Mouse (Mus musculus): ENCODE results near the gene Tmem139.

Tmem139 gene

DNA sequence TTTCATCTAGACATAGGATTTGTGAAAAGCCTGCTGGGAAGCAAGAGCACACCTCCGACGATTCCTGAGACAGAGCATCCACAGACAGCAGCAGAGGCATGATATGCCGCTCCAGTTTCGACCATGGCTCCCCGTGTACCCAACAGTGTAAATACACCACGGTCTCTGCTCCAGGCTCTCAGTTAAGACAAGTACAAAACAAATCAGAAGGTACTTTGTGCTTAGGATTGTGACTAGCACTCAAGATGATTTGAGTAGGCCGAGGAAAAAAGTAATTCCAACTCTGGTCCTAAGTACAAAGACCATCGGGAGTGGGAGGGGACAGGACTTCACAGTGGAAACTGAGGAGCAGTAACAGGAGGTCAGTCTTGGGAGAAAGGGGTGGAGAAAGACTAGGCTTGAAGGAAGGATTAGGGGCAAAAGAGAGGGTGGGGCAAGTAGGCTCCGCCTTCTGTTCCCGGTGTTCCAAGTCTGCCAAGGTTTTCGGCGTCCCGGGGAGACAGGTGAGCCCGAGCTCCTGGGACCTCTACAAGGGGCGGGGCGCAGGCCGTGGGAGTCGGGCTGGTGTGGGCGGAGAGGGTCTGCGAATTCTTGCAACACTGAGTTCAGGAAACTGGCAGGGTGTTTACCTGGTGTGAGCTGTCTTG is at the start of gene Tmem139:
Tmem139 (plus strand) TSS at position 447 of the 647 bp plus-strand sequence.
- DNase-seq: no peak

DNA sequence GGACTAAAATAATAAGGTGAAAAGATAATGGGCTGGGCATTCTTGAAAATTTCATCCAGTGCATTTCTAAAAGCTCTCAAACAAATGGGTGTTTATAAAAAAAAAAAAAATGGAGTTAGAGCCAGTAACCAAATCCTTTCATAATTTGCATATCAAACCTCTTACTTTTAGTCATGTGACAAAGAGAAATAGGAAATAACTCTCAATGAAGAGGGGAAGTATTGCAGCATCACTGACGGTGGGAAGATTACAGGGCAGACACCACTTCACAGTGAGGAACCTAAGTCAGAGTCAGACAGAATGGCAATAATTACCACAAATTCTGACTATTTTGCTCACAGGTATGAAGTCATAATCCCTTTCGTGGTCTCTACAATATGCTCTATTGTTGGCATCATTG is 46.7 kb upstream of the Tmem139 start, which contains the start of gene Tas2r144:
Tas2r144 (plus strand) TSS at position 301 of the 400 bp plus-strand sequence.
- no peak for DNase-seq

DNA sequence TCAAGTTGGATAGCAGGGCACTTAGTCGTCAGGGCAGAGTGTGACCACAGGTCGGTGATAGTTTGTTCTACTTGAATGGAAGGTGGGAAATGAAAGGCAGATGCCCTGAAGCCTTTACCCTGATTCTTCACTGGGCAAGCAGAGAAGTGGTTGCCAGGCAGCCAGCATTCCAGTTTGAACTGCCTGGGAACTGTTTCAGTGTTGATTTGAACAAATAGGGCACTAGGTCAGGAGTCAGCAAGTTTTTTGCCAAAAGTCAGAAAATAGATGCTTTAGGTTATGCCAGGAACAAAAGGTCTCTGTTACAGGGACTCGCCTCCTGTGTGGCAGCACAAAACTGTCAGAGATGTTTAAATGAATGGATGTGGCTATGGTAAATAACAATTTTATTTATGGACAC is 39.5 kb upstream of the Tmem139 start:
- DNase-seq: no peak

DNA sequence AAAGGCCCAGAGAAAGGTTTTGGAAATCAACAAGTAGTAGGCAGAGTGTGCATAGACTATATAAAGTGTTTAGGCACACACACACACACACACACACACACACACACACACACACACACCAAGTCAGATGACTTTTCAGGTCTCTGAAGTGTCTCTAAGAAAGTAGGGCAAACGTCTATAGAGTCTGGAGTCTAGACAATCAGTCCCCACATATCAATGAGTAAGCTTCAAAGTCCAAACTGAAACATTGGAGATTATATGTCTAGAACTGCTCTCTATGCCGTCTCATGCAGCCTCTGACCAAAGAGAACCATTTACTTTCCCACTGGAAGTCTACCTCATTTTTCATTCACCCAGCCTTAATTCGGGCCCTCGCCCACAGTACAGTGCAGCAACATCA is 36.7 kb upstream of the Tmem139 start:
- no peak for DNase-seq

DNA sequence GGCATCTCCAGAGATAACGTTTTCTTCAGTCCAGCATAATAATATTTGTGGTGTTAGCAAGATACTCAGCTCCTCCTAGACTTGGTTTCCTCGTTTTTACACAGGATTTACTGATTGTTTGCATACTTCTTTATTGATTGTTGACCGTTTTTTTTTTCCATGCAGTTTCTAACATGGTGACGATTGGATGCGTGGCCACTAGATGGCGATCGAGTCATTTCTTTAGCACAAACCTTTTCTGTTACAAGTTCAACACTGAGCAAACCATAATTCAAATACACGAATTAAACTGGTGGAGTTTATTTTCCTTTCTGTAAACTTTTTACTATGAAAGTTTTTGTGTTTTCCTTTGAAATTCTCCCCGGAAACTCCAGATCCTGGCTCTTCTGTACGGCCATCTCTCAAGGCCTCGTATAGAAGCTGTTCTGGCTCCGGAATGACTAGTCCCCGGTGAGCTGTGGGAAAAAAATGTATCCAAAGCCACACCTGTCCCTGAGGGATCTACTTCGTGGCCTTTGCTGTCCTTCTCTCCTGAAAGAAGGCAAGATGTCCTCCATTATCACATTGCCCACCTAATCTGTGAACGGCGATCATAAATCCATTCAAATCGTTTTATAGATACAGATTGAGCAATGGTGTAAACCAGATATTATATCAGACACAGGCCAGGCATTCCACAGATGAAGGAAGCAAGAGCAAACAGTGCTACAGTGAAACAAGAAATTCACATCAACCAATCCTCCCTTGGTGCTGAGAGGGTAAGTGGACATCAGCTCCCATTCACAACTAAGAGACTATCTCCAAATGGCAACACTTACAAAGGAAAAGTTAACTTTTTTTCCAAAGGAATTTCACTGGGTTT is 34.3 kb upstream of the Tmem139 start:
- DNase-seq: peak; percentile 78 to 80

DNA sequence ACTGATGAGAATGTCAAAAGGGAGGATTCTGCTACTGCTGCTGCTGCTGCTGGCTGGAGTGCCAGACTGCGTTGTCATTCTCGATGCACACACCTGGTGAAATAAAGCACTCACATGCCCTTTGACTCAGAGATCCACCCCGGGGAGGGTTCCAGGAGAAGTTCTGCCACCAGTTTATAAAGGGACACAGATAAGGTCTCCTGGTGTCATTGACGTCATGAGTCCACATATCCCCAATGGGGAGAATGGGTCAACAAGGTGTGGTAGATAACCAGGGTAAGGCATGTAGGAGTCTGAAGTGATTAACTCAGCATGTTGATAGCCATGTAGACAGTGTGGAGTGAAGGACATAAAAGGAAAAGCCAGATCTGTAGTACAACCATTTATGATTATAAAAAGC is 32.2 kb upstream of the Tmem139 start:
- no peak for DNase-seq

DNA sequence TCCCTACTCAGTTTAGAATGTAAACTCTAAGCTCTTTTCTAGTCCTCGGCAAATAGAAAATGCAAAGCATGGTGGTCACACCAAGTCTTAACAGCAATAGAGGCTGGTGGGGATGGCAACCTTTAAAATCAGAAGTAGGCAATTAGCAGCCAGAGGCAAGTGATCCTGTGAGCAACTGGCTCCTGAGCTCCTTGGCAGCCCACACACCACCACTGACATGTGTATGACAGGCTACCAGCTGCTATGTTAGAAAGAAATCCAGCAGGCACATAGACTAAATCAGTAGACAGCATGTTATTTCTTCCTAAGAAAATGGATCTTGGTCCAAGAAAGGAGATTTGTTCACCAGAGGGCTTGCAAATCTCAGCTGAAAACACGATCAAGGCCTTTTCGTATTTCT is 30.6 kb upstream of the Tmem139 start:
- DNase-seq: no peak

DNA sequence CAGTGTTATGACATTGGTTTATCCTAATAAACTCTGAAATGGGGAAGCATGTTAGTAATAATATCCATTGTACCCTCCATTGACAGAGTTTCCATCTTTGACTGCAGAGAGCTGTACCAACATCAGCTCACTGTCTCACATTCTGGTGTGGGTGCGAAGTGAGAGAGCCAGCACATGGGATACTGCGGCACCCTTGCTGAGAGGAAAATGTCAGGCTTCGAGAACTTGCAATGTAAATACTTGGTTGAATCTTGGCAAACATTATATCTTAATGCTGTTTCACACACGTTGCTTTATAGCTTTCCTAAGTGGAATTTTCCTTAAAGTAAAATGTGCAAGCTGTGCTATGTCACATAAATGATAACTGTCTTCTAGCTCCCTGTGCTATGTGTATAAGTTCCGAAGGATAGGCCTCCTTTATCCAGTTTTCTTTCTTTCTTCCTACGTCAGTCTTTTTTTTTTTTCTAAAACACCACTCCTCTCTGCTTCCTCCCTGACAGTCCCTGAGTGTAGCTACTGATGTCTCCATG is 24.4 kb upstream of the Tmem139 start:
- DNase-seq: no peak

DNA sequence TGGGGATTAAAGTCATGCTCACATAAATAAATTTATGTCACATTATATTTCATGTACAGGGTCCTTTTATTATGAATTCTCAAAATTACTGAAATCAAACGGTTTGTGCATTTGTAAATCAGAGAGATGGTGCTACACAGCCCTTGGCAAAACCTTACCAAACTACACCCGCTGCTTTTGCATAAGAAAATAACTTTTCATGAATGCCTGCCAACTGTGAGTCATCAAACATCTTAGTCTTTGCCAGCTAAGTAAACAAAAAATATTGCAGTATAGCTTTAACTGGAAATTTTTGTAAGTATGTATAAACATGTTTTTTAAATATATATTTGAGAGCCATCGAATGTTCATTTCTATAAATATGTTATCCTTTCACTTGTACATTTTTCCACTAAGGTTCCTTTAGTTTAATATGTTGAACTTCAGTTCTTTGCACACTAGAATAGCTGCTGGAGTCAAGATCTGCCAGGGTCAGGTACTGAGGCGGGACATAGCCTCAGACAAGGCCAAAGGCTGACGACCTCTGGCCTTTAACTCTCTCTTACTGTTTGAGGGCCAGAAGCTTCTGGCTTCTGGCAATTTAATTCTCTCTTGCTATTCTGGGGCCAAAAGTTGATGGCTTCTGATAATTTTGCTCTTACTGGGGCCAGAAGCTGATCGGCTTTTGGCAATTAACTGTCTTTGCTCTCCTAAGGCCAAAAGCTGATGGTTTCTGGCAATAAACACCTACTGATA is 20.3 kb upstream of the Tmem139 start:
- no peak for DNase-seq

DNA sequence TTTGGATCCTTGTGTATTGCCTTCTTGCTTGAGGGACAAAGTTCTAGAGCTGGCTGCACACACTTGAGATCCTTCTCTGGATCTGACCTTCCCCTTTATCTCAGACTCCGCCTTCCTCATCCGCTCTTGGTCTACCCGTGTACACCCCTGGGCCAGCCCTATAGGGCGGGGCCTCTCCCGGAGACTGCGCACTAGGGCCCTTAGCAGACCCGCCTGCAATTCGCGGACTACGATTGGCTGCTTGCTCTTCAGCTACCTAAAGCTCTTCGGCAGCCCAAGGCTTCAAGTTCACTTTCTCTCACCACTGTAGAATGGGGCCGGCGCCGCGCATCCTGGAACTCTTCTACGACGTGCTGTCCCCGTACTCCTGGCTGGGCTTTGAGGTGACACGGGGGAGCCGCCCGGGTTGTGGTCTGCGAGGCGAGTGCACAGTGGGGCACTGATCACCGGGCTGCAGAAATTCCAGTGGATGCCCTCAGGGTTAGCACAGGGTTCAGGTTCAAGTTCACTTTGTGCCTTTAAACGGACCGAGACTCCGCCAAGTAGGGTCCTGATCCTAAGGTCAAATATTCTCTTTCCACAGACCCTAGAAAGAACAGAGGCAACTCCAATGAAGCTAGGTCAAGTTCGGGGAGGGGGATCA is 15.9 kb upstream of the Tmem139 start, which contains the start of gene Gstk1:
Gstk1 (plus strand) TSS at position 225 of the 643 bp plus-strand sequence.
- peak; percentile 84 to 86 for DNase-seq

DNA sequence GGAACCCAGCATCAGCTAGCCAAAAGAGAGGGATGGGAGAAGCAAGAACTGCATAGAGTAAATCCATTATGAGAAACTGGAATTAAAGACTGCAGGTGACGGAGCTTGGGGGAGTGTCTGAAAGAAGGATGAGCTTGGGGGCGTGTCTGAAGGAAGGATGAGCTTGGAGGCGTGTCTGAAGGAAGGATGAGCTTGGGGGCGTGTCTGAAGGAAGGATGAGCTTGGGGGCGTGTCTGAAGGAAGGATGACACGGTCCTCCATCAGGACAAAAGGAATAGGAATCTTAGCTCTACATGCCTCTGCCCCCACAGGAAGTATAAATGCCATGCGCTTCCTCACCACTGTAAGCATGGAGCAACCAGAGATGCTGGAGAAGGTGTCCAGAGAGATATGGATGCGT is 14.6 kb upstream of the Tmem139 start:
- no peak for DNase-seq

DNA sequence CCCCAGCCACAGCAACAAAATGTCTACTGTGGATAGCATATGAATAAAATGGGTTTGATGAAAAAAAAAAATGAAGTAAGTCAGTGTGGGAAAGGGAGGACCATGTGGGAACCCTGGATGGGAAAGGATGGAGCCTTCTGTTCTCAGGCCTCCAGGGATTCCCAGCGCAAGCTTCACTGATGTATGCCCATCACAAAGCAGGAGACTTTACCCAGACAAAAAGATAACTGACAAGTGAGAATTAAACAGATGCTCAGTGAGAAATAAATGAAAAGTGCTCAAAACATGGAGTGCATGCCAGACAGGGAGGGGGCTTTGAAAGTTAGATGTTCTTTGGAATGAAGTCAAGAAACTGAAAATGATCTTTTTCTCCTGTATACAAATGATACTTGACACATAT is 13.8 kb upstream of the Tmem139 start:
- DNase-seq: no peak

DNA sequence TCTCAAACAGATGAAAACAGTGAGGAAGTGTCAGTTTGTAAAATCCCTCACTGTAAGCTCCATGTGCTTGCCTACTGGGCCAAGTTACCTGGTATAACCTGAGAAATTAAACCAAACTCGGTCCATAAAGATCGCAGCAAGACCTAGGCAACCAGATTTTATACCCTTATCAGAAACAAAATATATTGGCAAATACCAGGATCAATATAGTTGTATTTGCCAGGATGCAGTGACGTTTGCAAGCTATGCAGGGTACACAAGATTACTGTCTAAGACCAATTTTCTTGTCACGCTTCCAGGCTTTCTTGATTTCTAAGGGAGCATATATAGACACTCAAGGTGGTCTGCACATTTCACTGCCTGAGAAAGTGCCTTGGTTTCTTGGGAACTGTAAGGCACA is 10.0 kb upstream of the Tmem139 start:
- no peak for DNase-seq

DNA sequence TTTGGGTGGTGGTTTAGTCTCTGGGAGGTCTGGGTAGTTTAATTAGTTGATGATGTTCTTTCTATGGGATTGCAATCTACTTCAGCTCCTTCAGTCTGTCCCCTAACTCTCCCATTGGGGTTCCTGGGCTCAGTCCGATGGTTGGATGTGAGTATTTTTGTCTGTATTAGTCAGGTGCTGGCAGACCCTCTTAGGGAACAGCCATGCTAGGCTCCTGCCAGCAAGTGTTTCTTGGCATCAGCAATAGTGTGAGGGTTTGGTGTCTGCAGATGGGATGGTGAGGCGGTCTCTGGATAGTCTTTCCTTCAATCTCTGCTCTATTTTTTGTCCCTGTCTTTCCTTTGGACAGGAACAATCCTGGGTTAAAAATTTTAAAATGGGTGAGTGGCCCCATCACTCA is 8.7 kb upstream of the Tmem139 start:
- no peak for DNase-seq

DNA sequence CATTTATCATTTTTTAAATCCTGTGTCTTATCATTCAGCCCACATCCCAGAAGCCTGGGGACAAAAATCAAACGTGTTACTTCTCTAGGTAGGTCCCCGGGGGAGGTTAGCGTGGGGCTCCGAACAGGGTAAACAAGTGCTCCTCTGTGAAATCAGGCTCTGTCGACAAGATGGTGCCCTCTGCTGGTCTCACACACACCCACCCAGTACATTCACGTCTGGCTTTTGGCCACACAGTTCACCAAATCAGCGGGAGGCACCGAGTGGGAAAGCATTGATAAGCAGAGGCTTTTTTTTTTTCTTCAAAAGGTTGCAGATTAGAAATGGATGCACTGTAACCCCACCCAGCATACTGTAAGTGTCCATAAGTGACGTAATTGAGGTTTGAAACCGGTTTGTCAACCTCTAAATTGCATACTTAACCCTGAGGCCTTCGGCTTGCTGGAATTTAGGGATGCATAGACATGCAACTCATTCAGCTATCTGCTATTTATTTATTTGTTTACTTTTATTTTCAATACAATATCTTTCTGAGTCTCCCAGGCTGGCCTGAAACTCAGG is 4.4 kb upstream of the Tmem139 start:
- peak; percentile 71 to 73 for DNase-seq

DNA sequence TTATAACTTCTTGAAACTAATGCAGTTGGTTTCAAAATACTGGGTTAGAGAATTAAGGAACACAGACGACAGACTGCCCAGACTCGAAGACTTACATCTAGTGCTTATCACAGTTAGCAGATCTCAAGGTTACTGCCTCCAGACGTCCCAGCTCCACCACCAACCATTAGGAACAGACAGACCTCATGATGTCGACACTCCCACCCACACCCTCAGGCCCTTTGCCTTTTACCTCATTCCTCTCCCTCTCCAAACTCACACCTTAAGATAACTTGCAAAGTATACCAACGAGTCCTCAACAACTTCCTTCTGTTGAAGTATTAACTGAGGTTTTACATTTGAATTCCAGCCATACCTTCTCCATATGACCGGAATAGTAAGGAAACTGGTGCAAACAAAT is 1.3 kb upstream of the Tmem139 start:
- DNase-seq: no peak

DNA sequence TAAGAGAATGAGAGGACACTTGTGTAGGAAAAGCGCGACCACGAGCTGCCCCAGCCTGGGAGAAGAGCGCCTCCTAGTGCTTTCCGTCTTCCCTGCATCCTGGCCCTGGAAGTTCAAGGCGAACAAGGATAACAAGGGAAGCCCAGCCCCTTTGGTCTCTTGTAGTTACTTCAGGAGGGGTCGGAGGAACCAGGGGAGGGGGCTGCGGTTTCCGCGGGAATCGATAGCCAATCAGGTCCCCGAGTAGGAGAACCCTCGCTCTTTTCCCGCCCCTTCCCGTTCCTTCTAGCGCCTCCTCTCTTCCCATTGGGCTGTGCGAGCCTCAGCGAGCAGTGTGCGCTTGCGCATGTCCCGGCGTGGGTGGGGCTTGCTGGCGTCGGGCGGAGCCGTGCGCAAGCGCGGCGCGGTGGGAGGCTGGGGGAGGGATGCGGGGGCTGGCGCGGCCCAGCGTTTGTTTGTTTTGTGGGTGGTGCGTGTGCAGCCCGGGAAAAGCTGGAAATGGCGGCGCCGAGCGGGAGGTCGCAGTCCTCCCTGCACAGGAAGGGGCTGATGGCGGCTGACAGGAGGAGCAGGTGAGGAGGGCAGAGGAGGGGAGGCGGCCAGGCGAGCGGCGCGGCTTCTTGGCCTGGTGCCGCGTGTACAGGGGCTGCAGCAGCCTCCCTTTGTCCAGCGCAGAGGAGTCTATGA is 3.0 kb downstream of the Tmem139 start, which contains the start of gene Casp2:
Casp2 (plus strand) TSS at position 360 of the 687 bp plus-strand sequence.
- peak; percentile 97 for DNase-seq

DNA sequence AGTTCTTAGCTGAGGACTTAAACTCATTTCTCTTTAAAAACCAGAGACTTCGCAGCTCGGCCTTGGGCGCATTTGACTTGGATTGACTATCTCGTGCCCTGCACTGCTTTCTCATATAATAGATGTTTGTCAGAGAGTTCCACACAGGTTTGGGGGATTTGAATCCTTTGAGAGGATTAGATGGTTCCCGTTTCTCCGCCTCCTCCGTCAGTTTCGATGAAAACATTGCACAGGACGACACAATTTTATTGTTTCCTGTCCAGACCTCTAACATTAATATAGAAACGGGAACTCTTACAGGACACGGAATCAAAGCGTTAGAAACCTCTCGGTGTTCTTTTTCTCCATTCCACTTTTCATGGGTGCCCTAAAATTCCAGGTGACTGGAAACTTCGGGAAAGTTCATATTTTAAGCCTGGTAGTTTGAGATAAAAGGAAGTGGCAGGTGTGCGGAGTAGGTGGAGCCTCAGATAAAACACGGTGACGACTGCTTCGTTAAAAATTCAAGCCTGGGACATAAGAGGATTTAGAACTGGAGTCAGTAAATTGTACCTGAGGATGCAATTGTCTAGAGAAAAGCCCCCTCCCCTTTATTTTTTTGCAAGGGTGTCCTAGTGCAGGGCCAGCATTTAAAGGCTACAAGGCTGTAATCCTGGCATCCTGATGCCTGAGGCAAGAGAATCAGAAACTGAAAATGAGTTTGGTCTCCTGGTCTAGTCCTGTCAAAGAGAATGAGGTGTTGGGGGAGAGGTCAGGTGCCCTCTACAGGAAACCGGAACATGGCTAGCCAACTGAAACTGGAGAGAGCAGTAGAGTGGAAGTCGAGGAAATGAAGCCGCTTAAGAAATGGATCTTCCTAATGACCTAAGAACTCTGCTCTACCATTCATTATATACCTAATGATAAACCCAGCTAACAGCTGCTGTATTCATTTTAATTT is 3.9 kb downstream of the Tmem139 start:
- peak; percentile 64 to 68 for DNase-seq

DNA sequence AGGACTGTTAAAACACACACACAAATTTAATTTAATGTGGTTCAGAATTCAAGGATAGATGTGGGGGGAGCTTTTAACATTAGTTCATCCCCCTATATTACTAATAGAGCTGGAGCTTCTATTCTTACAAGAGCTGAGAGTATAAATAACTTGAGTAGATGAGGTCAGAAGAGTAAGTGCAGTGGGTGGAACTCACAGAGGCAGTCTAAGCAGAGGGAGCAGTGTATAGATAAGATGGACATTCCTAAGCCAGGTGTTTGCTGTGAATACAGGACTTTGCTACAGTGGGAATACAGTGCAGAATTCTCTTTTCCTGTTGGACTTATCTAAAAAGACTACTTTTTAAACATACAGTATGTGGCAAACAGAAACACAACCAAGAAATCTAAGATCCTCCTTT is 9.0 kb downstream of the Tmem139 start:
- no peak for DNase-seq

DNA sequence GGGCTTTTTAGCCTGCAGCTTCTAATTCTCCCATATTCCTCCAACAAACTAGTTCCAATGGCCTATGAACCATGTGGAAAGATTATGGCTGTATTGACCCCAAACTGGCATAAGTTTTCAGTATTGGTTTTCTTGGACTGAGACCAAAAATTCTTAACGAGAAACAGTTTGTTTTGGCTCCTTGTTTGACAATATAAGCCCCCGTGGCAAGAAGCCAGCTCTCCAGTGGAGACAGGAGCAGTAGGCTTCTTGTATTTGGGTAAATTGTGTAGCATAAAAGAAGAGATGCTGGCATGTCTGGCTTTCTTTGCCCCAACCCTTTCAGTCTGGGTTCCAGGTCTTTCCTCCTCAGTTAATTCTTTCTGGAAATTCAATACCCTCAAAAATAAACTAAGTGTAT is 14.4 kb downstream of the Tmem139 start:
- DNase-seq: no peak

Measured in B cell, adult 2 months (primary cell).